Mouse (Mus musculus) kidney, adult 8-10 months (tissue): ENCODE results near the gene 5830473C10Rik.

Source experiments
- DNase-seq, 2 experiments: peaks; one replicate each; pipeline ENCODE4 v3.0.0; 2022

5830473C10Rik gene

GRCm38 (mm10) chr5:90560743-90561142 is at the start of gene 5830473C10Rik:
5830473C10Rik (plus strand) TSS chr5:90561107.
- no peak for DNase-seq

DNA sequence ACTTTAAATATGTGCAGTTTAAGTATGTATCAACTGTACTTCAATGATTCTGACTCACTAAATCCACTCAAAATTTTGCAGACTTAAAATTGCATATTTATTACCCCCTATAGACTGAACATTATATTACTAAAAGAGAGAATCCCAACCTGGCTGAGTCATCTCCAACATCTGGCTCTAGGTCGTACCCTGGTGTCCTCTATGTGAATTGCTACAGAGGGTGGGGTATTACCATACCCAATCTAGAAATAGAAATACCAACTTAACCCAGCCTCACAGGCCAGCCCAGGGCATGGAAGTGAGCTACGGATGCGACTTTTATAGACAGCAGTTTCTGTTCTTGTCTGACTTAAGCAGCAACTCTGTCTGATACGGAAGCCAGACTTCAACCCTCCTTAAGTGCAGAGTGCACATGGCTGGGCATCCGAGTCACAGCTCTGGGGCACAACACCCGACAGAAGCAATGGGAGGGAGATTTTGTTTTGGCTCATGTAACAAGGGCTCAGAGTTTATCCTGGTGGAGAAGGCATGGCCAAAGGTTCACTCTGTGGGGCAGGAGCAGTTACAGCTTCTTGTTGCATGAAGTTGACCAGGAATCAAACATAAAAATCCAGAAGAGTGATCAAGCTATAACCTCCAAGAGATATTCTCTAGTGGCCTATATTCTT is 48.5 kb upstream of the 5830473C10Rik start:
- DNase-seq: peak; percentile 56 to 67

- DNase-seq: no peak
Measured at GRCm38 (mm10) chr5:90515561-90515960, 45.3 kb upstream of the 5830473C10Rik start.

DNA sequence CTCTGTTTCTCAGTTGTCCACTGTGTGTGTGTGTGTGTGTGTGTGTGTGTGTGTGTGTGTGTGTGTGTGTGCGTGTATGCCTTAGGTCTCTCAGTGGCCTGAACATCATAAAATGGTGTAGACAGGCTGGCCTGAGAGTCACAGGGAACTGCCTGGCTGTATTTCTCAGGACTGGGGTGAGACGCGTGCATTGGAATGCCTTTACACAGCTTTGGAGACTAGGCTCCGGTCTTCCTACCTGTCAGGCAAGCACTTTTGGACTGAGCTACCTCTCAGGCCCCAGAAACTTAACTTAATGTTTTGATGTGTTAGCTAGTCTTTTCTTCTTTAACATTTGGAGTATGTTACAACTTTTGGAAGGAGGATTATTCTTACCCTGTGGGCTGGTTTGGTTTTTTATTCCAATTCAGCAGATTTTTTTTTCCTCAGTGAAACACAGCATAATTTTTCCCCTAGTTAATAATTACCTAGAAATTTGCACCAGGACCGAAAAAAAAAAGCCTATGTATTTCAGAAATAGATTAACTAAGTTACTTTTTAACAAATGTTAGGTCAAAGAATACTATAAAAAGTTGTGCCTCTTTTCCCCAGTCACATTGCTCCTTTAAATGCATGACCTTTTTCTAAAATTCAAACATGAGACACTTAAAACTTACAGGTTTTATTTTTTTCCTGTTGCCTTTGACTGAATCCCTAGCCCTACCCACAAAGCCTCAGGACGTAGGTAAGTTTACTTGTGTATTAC is 42.4 kb upstream of the 5830473C10Rik start, which contains the start of gene Afm:
TSS of gene Afm (plus strand) at position 577 of the 745 bp plus-strand sequence.
- peak; percentile 53 to 59 for DNase-seq

DNA sequence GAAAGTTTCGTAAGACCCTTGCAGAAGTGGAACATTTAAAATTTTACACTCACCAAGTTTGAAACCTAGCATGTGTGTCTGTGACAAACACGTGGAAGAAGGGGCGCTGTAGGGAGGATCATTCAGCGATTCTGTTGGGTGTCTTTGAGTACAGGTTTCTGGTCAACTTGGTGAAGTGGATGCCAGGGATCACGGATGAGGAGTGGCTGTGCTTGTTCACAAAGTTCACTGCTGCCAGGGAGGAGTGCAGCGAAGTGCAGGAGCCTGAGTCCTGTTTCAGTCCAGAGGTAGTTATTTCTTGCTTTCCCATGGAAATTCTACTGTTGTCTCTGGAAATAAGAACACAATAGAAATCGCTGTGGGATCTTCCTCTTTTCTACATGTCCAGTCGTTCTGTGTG is 9.7 kb upstream of the 5830473C10Rik start:
- no peak for DNase-seq

DNA sequence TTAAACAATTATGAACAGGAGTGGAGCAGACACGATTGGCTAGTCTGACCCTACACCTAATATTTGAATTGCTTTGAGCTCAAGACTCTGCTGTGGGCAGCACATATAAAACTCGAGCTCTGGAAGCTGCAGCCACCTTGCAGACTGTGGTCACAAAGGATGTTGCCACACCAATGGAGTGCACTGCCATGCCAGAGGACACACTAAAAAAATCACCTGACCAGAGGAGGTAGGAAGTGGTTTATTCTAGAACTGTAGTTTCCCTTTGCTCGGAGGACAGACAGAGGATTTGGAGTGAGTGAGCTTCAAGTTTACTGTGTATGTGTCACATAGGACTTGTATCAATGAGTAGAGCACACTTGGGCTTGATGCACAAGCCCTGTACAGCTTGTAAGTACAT is 4.9 kb upstream of the 5830473C10Rik start:
- DNase-seq: no peak

DNA sequence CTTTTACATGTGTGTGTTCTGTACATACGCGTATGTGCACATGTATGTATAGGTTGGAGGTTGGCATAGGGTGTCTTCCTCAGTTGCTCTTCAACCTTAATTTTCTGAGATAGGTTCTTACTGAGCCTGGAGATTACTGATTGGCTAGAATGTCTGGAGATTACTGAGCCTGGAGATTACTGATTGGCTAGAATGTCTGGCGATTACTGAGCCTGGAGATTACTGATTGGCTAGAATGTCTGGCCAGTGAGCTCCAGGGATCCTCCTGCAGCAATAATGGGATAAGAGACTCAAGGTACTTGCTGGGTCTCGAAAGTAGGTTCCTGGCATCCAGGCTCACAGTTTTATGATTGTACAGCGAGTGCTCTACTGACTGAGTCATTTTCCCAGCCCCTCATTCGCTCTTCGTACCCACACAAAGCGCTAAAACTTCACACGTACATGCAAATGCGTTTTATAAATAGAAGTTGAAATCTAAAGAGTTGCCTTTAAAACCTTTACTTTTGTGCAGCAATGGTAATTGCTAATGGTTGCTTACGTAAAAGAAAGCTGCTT is 891 bp downstream of the 5830473C10Rik start:
- DNase-seq: no peak

DNA sequence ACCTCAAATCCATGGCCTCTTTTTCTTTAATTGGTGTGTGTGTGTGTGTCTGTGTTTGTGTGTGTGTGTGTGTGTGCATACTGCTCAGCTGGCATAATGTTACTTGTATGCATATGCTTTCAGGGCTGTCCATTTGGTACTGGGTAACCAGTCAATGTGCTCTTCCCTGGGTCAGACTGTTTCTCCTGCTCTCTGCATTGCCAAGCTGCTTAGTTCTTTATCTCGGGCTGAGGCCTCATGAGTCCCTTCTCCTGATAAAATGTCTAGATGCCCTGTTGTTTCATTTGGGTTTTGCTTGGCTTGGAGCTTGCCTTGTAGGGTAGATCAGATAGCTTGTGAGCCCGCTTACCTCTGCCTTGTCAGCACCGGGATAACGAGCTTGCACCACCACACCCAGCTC is 2.0 kb downstream of the 5830473C10Rik start:
- DNase-seq: no peak

- DNase-seq: no peak
Measured at GRCm38 (mm10) chr5:90564161-90564560, 3.3 kb downstream of the 5830473C10Rik start.

- DNase-seq: no peak
Measured at GRCm38 (mm10) chr5:90565205-90565604, 4.3 kb downstream of the 5830473C10Rik start.

- DNase-seq: peak; percentile 37 to 57
Measured at GRCm38 (mm10) chr5:90567788-90568187, 6.9 kb downstream of the 5830473C10Rik start.

DNA sequence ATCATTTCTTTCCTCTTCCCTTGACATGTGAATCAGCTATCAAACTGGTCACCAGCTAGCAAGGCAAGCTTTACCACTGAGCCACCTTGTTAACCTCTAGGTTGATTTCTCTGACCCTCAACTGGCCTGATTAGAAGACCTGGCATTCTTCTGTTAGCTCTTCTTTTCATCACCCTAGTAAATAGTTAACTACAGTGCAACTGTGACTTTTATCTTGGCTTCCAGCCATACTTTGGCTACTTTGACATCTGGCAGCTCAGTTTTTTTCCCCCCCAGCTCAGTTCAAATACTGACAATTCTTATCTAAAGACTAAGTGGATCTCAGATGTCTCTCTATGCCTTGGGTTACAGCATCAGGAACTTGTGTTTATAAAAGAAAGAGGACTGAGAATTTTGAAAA is 7.4 kb downstream of the 5830473C10Rik start:
- DNase-seq: peak; percentile 35 to 83

- DNase-seq: no peak
Measured at GRCm38 (mm10) chr5:90571216-90571615, 10.3 kb downstream of the 5830473C10Rik start.

GRCm38 (mm10) chr5:90577751-90578150 is 16.8 kb downstream of the 5830473C10Rik start:
- DNase-seq: peak; percentile 24 to 39

GRCm38 (mm10) chr5:90579556-90579955 is 18.6 kb downstream of the 5830473C10Rik start:
- DNase-seq: no peak

DNA sequence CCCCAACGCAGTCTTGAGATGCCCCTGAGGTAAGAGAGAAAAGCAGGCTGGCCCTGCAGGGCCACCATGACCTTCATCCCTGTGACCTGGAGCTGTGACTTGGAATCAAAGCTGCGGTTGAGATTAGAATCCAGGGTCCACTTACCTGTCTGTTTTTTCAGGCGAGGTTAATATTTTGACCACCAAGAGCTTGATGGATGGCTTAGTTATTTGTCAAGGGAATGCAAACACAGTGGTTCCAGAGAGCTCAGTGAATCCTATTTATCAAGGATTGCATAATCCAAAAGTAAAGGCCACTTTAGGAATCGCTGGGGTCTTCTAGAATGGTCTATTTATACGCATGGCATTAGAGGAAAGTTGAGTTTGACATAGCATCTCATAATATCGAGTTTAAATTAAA is 21.3 kb downstream of the 5830473C10Rik start:
- no peak for DNase-seq

DNA sequence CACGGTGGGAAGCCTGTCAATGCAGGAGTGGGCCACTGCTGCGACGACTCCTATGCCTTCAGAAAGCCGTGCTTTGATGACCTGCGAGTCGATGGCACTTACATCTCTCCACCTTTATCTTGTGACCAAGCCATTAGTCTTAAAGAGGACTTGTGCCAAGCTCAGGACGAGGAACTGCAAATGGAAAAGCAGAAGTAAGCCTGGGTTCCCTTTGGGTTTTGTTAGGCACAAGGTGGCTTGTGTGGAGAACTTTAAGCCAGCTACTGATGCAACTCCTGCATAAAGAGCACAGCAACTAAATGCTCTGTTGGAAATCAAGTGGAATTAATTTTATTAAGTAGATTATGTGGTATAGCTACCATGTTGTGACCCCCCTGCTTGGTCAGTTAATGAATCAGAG is 23.9 kb downstream of the 5830473C10Rik start:
- DNase-seq: no peak

GRCm38 (mm10) chr5:90586511-90586910 is 25.6 kb downstream of the 5830473C10Rik start:
- DNase-seq: no peak

GRCm38 (mm10) chr5:90588104-90588503 is 27.2 kb downstream of the 5830473C10Rik start:
- DNase-seq: no peak

- DNase-seq: peak; percentile 55 to 62
Measured at GRCm38 (mm10) chr5:90588708-90589595, 28.0 kb downstream of the 5830473C10Rik start.

GRCm38 (mm10) chr5:90590676-90591075 is 29.8 kb downstream of the 5830473C10Rik start:
- no peak for DNase-seq

- no peak for DNase-seq
Measured at GRCm38 (mm10) chr5:90591936-90592335, 31.0 kb downstream of the 5830473C10Rik start.

- no peak for DNase-seq
Measured at GRCm38 (mm10) chr5:90594945-90595344, 34.0 kb downstream of the 5830473C10Rik start.
